Mouse (Mus musculus) liver, adult 2 months (tissue): ENCODE measurements around the gene Gm37240. TPM values are rescaled to one million over a fixed set of nuclear protein-coding genes. Genes with fewer than 3 reads are reported as not detected.
A peak's percentile ranks its signal among the peaks of the same experiment; 100 is the strongest.

Source experiments
- DNase-seq: peaks from one replicate; pipeline ENCODE4 v3.0.0-alpha.2; 2011; ENCODE audit warnings: low read depth, low spot score; ENCODE audit errors: extremely low read depth
- H3K27ac ChIP-seq: fragments of 200-500 bp; replicated peaks from 2 replicates; pipeline ENCODE4 v1.5.1; 2012; ENCODE audit warnings: low read depth, mild to moderate bottlenecking, control low read depth, inconsistent platforms, low read length; ENCODE audit not compliant: insufficient read depth
- H3K27me3 ChIP-seq: fragments of 200-500 bp; 2 replicates; pipeline ENCODE4 v1.6.1; 2012; ENCODE audit warnings: mild to moderate bottlenecking, moderate library complexity, low read length, inconsistent platforms; ENCODE audit not compliant: control insufficient read depth, insufficient read depth
- H3K36me3 ChIP-seq: fragments of 200-500 bp; 2 replicates; pipeline ENCODE4 v1.6.1; 2012; ENCODE audit warnings: low read length, inconsistent platforms; ENCODE audit not compliant: control insufficient read depth, insufficient read depth
- H3K4me1 ChIP-seq: fragments of 200-500 bp; 2 replicates; pipeline ENCODE4 v1.6.1; 2011; ENCODE audit warnings: low read length; ENCODE audit not compliant: control insufficient read depth, insufficient read depth
- H3K4me3 ChIP-seq: fragments of 200-500 bp; 2 replicates; pipeline ENCODE4 v1.5.1; 2011; ENCODE audit warnings: low read depth, mild to moderate bottlenecking, control low read depth, low read length, moderate library complexity; ENCODE audit not compliant: insufficient read depth
- H3K79me2 ChIP-seq: fragments of 200-500 bp; 2 replicates; pipeline ENCODE4 v1.6.1; 2012; ENCODE audit warnings: inconsistent platforms, mild to moderate bottlenecking, low read length, moderate library complexity; ENCODE audit not compliant: control insufficient read depth, insufficient read depth
- H3K9ac ChIP-seq: fragments of 200-500 bp; 2 replicates; pipeline ENCODE4 v1.6.1; 2012; ENCODE audit warnings: low read depth, mild to moderate bottlenecking, control low read depth, inconsistent platforms, low read length
- CTCF ChIP-seq: fragments of 200-500 bp; IDR thresholded peaks from 2 replicates; pipeline ENCODE4 v1.5.1; 2011; ENCODE audit warnings: low read depth, low read length, control low read depth
- POLR2A ChIP-seq: fragments of 200-500 bp; IDR thresholded peaks from 2 replicates; pipeline ENCODE4 v1.6.1; 2011; ENCODE audit warnings: low read length, control low read depth; ENCODE audit not compliant: insufficient read depth; ENCODE audit errors: extremely low read depth
- WGBS: fragments of 180-500 bp; shearing (Covaris S2); methylation state at CpG from one replicate; pipeline ENCODE4 v1.1.7; 2018; 5-methylcytosine and 5-hydroxymethylcytosine counted together
- polyA plus RNA-seq: library from polyadenylated mRNA; depleted of rRNA; stranded (reverse); fragments of >200 nt; gene quantifications from 2 replicates; pipeline ENCODE4 v1.2.3, GENCODE M21; 2012
- total RNA-seq: library from RNA; depleted of rRNA; stranded (reverse); fragments of >200 nt; gene quantifications from 2 replicates; pipeline ENCODE4 v1.2.3, GENCODE M21; 2014

The Gm37240 gene
- total and polyA plus RNA-seq, 2 experiments, result 2.2 to 6.9 TPM

DNA sequence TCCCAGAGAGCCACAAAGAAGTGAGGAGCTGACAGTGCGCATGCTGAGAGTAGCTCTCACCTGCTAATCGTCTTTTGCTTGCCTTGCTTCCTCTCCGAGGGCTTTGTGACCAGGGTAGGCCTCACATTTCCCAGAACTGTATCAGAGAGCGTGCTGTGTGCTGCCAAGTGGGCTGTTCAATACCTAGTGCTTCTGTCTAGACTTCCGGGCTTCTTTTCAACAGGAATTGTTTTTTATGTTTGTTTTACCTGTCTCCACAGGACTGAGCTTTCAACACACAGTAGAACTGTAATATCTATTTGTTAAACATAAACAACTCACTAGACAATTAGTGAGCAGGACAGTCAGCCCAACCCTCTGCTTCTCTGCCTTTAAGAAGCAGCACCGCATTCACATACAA, 42.0 kb downstream of the Gm37240 start:
- no peaks in the 10 kb centered on the region for H3K36me3 ChIP-seq
- DNase-seq, result peak; percentile 88
- H3K9ac ChIP-seq, result no peak overlapping the region
- H3K27me3 ChIP-seq, result no peaks in the 10 kb centered on the region
- H3K4me1 ChIP-seq, result peaks cover 8% of the 10 kb centered on the region
- peak overlapping the region; percentile 20 for H3K27ac ChIP-seq
- WGBS, result 34% methylated on average over 6 of the region's 6 CpGs
- H3K4me3 ChIP-seq, result no peak overlapping the region
- peaks cover 9% of the 10 kb centered on the region for H3K79me2 ChIP-seq
- TF ChIP-seq POLR2A, result no peak
- no peak for TF ChIP-seq CTCF

DNA sequence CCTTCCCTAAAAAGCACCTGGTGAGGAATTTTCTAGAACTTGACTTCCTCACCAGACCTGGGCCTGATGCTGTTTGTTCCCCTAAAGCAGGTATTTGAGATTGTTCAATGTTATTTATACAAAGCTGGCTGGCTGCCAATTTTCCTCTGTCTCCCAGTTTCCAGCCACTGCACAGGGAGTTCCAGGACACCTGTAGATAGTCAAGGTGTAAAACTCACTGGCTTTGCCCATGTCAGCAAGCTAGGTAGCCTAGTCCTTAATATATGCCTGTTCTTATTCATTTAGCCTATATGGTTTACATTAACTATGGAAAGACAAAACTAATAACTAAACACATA, 44.5 kb downstream of the Gm37240 start:
- H3K9ac ChIP-seq, result no peak overlapping the region
- TF ChIP-seq POLR2A, result no peak
- TF ChIP-seq CTCF, result no peak

DNA sequence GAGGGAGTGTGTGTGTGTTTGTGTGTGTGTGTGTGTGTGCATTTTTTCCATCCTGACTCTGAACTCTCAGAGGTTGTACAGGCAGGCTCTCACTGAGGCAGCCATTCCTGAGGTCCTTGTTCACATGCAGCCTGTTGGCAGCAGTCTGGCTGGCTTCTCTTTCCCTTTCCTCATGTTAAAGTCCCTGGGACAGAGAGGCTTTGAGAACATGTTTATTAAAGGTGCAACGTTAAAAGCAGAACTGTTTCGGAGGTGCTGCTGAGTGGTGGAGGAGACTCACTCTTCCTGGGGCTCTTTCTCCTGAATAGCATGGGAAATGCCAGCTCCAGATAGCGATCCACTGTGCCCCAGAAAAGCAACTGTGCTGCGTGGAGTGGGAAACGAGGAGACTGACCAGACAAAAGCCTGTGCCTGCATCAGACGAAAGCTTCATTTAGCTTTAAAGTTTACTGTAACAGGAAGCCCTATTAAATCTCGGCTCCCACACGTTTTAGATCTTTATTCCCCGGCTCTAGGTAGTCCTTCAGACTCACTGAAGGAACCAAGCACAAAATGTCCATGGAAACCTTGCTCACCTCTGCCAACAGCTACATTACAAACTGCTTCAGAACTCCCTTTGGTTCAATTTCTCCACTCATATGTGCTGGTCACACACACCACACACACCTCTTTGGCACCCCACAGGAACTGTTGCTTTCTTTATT, 45.0 kb downstream of the Gm37240 start:
- 63% methylated on average over 9 of the region's 9 CpGs for WGBS
- H3K27ac ChIP-seq, result no peak overlapping the region
- no peak for DNase-seq
- no peaks in the 10 kb centered on the region for H3K27me3 ChIP-seq
- peaks cover 8% of the 10 kb centered on the region for H3K4me1 ChIP-seq
- no peak overlapping the region for H3K4me3 ChIP-seq
- no peak for TF ChIP-seq CTCF
- TF ChIP-seq POLR2A, result no peak
- no peaks in the 10 kb centered on the region for H3K36me3 ChIP-seq
- H3K79me2 ChIP-seq, result peaks cover 9% of the 10 kb centered on the region
- H3K9ac ChIP-seq, result no peak overlapping the region

More for the DNA sequence above, 44.5 kb downstream of the Gm37240 start:
- Histone ChIP-seq H3K27ac (no peak overlapping the region), H3K4me3 (no peak overlapping the region), H3K4me1 (peaks cover 8% of the 10 kb centered on the region), H3K36me3 (no peaks in the 10 kb centered on the region), H3K27me3 (no peaks in the 10 kb centered on the region), H3K79me2 (peaks cover 9% of the 10 kb centered on the region)
- peak; percentile 50 for DNase-seq

DNA sequence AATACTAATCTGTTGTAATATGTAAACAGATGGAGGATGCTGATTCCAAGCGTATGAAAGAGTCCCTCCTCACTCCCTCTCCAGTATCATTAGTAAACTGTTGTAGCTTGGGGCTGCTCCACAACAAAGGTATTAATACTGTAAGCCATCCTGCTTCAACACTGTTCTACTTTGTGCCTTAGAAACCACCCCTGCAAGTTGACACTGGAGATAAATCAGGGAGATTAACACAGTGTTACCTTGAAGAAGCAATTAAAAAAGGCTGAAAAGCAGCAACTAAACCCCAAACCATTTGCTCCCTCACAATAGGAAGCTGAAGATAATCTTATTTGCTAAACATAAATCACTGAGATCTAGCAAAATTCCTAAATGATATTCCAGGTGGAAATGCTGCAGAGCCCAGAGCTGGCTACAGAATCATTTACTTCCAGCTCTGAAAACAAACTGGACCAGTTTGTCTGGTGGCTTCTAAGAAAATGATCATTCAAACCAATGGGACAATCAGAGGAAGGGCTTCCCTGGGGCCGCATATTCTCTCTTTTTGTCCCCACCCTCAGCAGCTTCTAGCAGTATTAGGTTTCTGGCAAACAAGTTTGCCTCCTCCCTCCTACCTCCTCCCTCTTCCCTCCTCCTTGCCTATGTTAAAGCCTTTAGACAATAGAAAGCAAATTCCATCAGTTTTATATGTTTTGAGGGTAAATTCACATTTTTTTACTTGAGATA, 45.7 kb downstream of the Gm37240 start:
- Histone ChIP-seq H3K27me3 (no peaks in the 10 kb centered on the region), H3K36me3 (no peaks in the 10 kb centered on the region), H3K9ac (no peak overlapping the region), H3K27ac (no peak overlapping the region), H3K4me3 (no peak overlapping the region), H3K4me1 (peaks cover 8% of the 10 kb centered on the region), H3K79me2 (peaks cover 14% of the 10 kb centered on the region)
- 59% methylated on average over 2 of the region's 2 CpGs for WGBS
- no peak for TF ChIP-seq CTCF
- no peak for TF ChIP-seq POLR2A
- no peak for DNase-seq

DNA sequence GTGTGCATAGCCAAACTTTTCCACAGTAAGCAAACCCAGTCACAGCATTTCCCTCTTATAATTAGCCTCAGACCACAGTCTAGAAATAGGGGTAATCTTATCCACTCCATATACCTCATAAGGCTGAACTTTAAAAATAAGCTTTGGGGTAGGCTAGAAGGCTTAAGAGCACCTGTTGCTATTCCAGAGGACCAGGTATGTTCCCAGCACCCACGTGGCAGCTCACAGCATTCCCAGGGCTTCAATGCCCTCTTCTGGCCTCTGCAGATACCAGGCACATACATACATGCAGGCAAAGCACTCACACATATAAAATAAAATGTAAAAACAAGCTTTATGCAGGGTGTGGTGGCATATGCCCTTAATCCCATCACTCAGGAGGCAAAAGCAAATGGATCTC, 53.7 kb downstream of the Gm37240 start:
- H3K79me2 ChIP-seq, result peaks cover 10% of the 10 kb centered on the region; the same call in 1 of the 2 replicates
- no peaks in the 10 kb centered on the region for H3K4me1 ChIP-seq
- H3K9ac ChIP-seq, result no peak overlapping the region
- no peak for DNase-seq
- H3K4me3 ChIP-seq, result no peak overlapping the region
- WGBS, result 74% methylated on average over 1 of the region's 1 CpGs
- no peaks in the 10 kb centered on the region for H3K36me3 ChIP-seq
- H3K27ac ChIP-seq, result no peak overlapping the region
- no peak for TF ChIP-seq CTCF
- TF ChIP-seq POLR2A, result no peak
- no peaks in the 10 kb centered on the region for H3K27me3 ChIP-seq

DNA sequence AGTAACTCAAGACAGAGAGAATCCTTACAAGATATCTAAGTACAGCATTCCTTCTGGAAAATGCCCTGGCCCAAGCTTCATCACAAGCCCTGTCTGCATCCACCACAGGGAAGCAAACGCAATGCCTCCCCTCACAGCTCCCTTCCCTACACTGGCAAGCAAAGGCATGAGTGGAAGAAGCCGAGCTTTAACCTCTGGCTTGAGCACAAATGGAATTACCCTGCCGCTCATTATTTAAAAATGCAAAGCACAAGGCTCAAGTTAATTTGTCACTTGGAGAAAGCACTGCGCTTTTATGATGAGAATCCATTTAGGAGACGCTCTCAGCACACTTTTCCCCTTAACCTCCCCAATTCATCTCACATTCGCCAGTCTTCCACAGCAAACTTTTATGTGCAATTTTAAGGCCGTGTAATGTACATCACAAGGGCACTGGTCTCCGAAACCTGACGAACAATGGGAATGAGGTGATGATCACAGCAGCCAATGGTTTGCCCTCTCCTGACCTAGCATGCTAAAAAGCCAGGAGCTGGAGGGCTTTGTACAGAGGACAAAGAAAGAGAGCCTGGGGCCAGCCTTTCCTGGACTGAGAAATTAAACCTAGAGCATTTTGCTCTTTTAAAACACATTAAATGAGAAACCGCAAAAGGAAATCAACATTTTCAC, 54.7 kb downstream of the Gm37240 start:
- H3K36me3 ChIP-seq, result no peaks in the 10 kb centered on the region
- DNase-seq, result no peak
- no peak overlapping the region for H3K27ac ChIP-seq
- 90% methylated on average over 10 of the region's 10 CpGs for WGBS
- H3K4me1 ChIP-seq, result no peaks in the 10 kb centered on the region
- H3K4me3 ChIP-seq, result no peak overlapping the region
- peaks cover 10% of the 10 kb centered on the region; the same call in 1 of the 2 replicates for H3K79me2 ChIP-seq
- TF ChIP-seq CTCF (no peak), POLR2A (no peak)
- H3K27me3 ChIP-seq, result no peaks in the 10 kb centered on the region
- H3K9ac ChIP-seq, result no peak overlapping the region
